Mouse (Mus musculus): Measurements from ENCODE around the gene Shank2.

DNA sequence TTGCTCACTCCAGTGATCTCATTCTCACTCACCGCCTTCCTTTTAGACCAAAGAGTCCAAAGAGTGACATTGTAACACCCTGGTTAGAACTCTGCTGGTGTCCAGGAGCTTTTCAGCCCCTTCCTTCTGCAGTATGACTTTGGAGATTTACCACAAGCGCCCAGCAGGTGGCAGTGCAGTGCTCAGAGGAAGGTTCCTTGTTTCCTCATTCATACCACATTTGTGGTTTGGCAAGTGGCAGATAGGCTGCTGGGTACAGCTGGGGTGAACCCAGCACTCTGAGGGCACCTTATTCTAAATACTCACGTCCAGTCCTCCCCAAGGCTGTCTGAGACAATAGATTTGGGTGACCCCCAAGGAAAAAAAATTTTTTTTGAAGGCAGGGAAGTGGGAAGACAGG, 73.0 kb downstream of the Shank2 start:
- TF ChIP-seq EP300 (IDR thresholded peaks at IDR 0.05; ENCODE audit: low read depth) (no peak), CTCF (IDR thresholded peaks at IDR 0.05; ENCODE audit: low read depth) (peak; percentile 77)

Data from liver, postnatal 0 days (tissue).